Mouse (Mus musculus) E14TG2a.4 (cell line): ENCODE data around the gene Slc26a8.

Experiments used
- CTCF ChIP-seq: conservative IDR thresholded peaks from 2 replicates; pipeline ENCODE4 v1.5.1; 2014; ENCODE audit warnings: low read length
- NANOG ChIP-seq: IDR thresholded peaks from 2 replicates; pipeline ENCODE4 v1.6.1; 2014; ENCODE audit warnings: borderline replicate concordance, low read length, mixed read lengths

GRCm38 (mm10) chr17:28712305-28712704, 22.3 kb upstream of the Slc26a8 start:
- no peak for TF ChIP-seq CTCF
- TF ChIP-seq NANOG, result no peak
